Mouse (Mus musculus): ENCODE data around the gene Slit3. TPM values are rescaled to one million over a fixed set of nuclear protein-coding genes. Genes with fewer than 3 reads are reported as not detected.

The Slit3 gene
- 5.8 and 6.0 TPM in 2 replicates for polyA plus RNA-seq (2015; fragmentation: Nextera tagmentation; extraction: Ambion mirVana)

- Histone ChIP-seq H3K27me3 (replicated peaks; ENCODE audit: control insufficient read depth, insufficient read depth, low read length) (peaks cover 22% of the 10 kb centered on the region), H3K4me3 (replicated peaks; ENCODE audit: low read length) (peak within 1 kb of the TSS; percentile 62), H3K36me3 (ENCODE audit: control insufficient read depth, insufficient read depth) (no peaks in the 10 kb centered on the region), H3K9me3 (ENCODE audit: control insufficient read depth, low read length) (no peaks in the 10 kb centered on the region), H3K9ac (replicated peaks; ENCODE audit: low read depth, low read length) (peak within 1 kb of the TSS; percentile 58), H3K4me1 (replicated peaks; ENCODE audit: control insufficient read depth, insufficient read depth, low read length) (peaks cover 17% of the 10 kb centered on the region), H3K4me2 (ENCODE audit: low read length) (peak within 1 kb of the TSS; percentile 93), H3K27ac (ENCODE audit: low read length) (no peak within 1 kb of the TSS)
- peak; percentile 73 for ATAC-seq
- 0% methylated on average over 50 of the region's 75 CpGs for WGBS
Measured at GRCm38 (mm10) chr11:35120894-35121610, at the start of gene Slit3. Gene Slit3, plus strand, starts transcription at chr11:35121224.

- 94% methylated on average over 1 of the region's 1 CpGs for whole genome bisulfite sequencing
- H3K9me3 ChIP-seq (ENCODE audit: control insufficient read depth, low read length) = no peaks in the 10 kb centered on the region
- H3K27me3 ChIP-seq (replicated peaks; ENCODE audit: control insufficient read depth, insufficient read depth, low read length) = no peaks in the 10 kb centered on the region
- H3K4me2 ChIP-seq (ENCODE audit: low read length) = no peak overlapping the region
- no peaks in the 10 kb centered on the region for H3K36me3 ChIP-seq (ENCODE audit: control insufficient read depth, insufficient read depth)
- H3K4me1 ChIP-seq (replicated peaks; ENCODE audit: control insufficient read depth, insufficient read depth, low read length) = no peaks in the 10 kb centered on the region
- no peak overlapping the region for H3K4me3 ChIP-seq (replicated peaks; ENCODE audit: low read length)
- ATAC-seq = no peak
- H3K27ac ChIP-seq (ENCODE audit: low read length) = no peak overlapping the region
- H3K9ac ChIP-seq (replicated peaks; ENCODE audit: low read depth, low read length) = no peak overlapping the region
Measured at GRCm38 (mm10) chr11:35071451-35071850, 49.6 kb upstream of the Slit3 start.

DNA sequence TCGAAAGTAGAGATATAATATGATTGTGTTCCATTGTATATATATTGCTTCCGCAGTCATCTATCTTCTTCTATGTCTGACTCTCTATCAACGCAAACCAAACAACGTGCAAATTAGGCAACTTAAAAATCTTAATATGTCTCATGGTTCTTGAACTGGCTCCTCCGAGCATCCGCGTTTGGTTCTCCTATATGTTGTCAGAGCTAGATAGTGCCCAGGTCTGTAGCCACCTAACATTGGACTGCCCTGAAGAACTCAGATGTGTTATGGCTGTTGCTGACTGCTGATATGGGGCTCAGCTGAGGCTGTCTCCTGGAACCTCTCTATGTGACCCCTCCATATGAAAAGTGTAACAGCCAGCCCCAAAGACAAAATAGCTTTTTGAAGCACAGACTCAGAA is 45.6 kb upstream of the Slit3 start:
- ATAC-seq = no peak
- Histone ChIP-seq H3K4me3 (replicated peaks; ENCODE audit: low read length) (no peak overlapping the region), H3K4me1 (replicated peaks; ENCODE audit: control insufficient read depth, insufficient read depth, low read length) (no peaks in the 10 kb centered on the region), H3K27me3 (replicated peaks; ENCODE audit: control insufficient read depth, insufficient read depth, low read length) (no peaks in the 10 kb centered on the region), H3K9ac (replicated peaks; ENCODE audit: low read depth, low read length) (no peak overlapping the region), H3K27ac (ENCODE audit: low read length) (no peak overlapping the region), H3K4me2 (ENCODE audit: low read length) (no peak overlapping the region), H3K9me3 (ENCODE audit: control insufficient read depth, low read length) (no peaks in the 10 kb centered on the region), H3K36me3 (ENCODE audit: control insufficient read depth, insufficient read depth) (no peaks in the 10 kb centered on the region)
- 94% methylated on average over 7 of the region's 7 CpGs for WGBS

GRCm38 (mm10) chr11:35080451-35081125 is 40.4 kb upstream of the Slit3 start:
- H3K4me1 ChIP-seq (replicated peaks; ENCODE audit: control insufficient read depth, insufficient read depth, low read length) = no peaks in the 10 kb centered on the region
- 19% methylated on average over 8 of the region's 8 CpGs for WGBS
- no peaks in the 10 kb centered on the region for H3K36me3 ChIP-seq (ENCODE audit: control insufficient read depth, insufficient read depth)
- no peak overlapping the region for H3K4me3 ChIP-seq (replicated peaks; ENCODE audit: low read length)
- H3K9ac ChIP-seq (replicated peaks; ENCODE audit: low read depth, low read length) = no peak overlapping the region
- H3K27me3 ChIP-seq (replicated peaks; ENCODE audit: control insufficient read depth, insufficient read depth, low read length) = no peaks in the 10 kb centered on the region
- H3K27ac ChIP-seq (ENCODE audit: low read length) = no peak overlapping the region
- no peaks in the 10 kb centered on the region for H3K9me3 ChIP-seq (ENCODE audit: control insufficient read depth, low read length)
- no peak for ATAC-seq
- H3K4me2 ChIP-seq (ENCODE audit: low read length) = no peak overlapping the region

DNA sequence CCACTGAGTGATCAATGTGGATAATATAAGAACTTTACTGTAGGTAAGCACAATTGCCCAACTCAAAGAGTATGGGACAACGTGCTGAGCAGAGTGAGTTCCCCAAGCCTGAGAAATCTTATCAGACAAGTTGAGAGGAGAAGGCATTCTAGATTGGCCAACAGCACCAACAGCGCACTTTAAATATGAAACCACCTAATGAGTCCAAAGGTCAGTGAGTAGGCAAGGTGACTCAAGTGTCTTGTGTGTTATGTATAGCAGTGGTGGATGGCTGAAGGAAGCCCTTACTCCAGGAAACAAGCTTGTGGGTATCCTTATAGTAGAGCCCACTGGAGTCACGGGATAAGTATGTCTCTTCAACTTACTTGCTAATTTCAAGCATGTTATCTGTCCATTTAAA is 38.7 kb upstream of the Slit3 start:
- Histone ChIP-seq H3K27me3 (replicated peaks; ENCODE audit: control insufficient read depth, insufficient read depth, low read length) (no peaks in the 10 kb centered on the region), H3K27ac (ENCODE audit: low read length) (no peak overlapping the region), H3K9ac (replicated peaks; ENCODE audit: low read depth, low read length) (no peak overlapping the region), H3K9me3 (ENCODE audit: control insufficient read depth, low read length) (no peaks in the 10 kb centered on the region), H3K4me1 (replicated peaks; ENCODE audit: control insufficient read depth, insufficient read depth, low read length) (no peaks in the 10 kb centered on the region), H3K4me3 (replicated peaks; ENCODE audit: low read length) (no peak overlapping the region), H3K4me2 (ENCODE audit: low read length) (no peak overlapping the region), H3K36me3 (ENCODE audit: control insufficient read depth, insufficient read depth) (no peaks in the 10 kb centered on the region)
- ATAC-seq = no peak
- 93% methylated on average over 3 of the region's 3 CpGs for WGBS

DNA sequence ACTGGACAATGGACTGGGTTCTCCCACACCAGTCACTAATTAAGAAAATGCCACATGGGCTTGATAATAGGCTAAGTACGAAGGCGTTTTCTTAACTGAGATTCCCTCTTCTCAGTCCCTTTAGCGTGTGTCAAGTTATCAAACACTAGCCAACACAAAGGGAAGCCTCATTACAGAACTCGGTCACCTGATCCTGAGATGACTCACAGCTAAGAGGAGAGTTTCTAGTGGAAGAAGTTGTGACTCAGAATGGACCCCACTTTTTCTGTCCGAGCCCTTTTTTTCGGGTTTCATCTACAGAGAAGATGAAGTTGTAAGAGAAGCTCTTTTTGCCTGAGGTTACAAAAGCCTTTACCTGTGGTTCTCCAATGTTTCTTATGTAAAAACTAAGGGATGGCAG is 38.0 kb upstream of the Slit3 start:
- no peak for ATAC-seq
- H3K9ac ChIP-seq (replicated peaks; ENCODE audit: low read depth, low read length) = no peak overlapping the region
- H3K9me3 ChIP-seq (ENCODE audit: control insufficient read depth, low read length) = no peaks in the 10 kb centered on the region
- no peaks in the 10 kb centered on the region for H3K27me3 ChIP-seq (replicated peaks; ENCODE audit: control insufficient read depth, insufficient read depth, low read length)
- H3K4me1 ChIP-seq (replicated peaks; ENCODE audit: control insufficient read depth, insufficient read depth, low read length) = no peaks in the 10 kb centered on the region
- no peak overlapping the region for H3K27ac ChIP-seq (ENCODE audit: low read length)
- H3K4me2 ChIP-seq (ENCODE audit: low read length) = no peak overlapping the region
- WGBS = 38% methylated on average over 6 of the region's 6 CpGs
- no peak overlapping the region for H3K4me3 ChIP-seq (replicated peaks; ENCODE audit: low read length)
- no peaks in the 10 kb centered on the region for H3K36me3 ChIP-seq (ENCODE audit: control insufficient read depth, insufficient read depth)

GRCm38 (mm10) chr11:35085351-35085750 is 35.7 kb upstream of the Slit3 start:
- no peak overlapping the region for H3K27ac ChIP-seq (ENCODE audit: low read length)
- H3K4me2 ChIP-seq (ENCODE audit: low read length) = no peak overlapping the region
- no peaks in the 10 kb centered on the region for H3K36me3 ChIP-seq (ENCODE audit: control insufficient read depth, insufficient read depth)
- H3K9me3 ChIP-seq (ENCODE audit: control insufficient read depth, low read length) = no peaks in the 10 kb centered on the region
- H3K9ac ChIP-seq (replicated peaks; ENCODE audit: low read depth, low read length) = no peak overlapping the region
- H3K27me3 ChIP-seq (replicated peaks; ENCODE audit: control insufficient read depth, insufficient read depth, low read length) = no peaks in the 10 kb centered on the region
- H3K4me3 ChIP-seq (replicated peaks; ENCODE audit: low read length) = no peak overlapping the region
- H3K4me1 ChIP-seq (replicated peaks; ENCODE audit: control insufficient read depth, insufficient read depth, low read length) = no peaks in the 10 kb centered on the region
- WGBS = 91% methylated on average over 11 of the region's 11 CpGs
- ATAC-seq = no peak

DNA sequence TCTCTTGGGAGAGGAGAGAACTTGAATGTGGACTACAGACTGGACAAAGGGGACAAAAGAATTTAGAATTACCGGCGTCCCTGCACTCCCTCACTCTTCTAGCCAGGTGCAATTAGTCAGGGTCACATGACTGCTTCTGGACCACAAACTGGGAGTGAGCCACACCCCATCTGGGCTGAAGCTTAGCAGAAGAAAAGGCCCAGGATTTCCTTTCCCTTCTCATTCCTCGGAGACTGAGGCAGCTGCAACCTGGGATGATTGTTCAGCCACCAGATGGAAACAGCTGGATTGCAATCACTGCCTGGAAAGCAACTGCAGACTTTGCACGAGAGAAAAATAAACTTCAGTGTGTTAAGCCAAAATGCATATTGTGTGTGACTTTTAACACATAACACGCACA is 35.0 kb upstream of the Slit3 start:
- H3K27me3 ChIP-seq (replicated peaks; ENCODE audit: control insufficient read depth, insufficient read depth, low read length) = no peaks in the 10 kb centered on the region
- no peak overlapping the region for H3K4me2 ChIP-seq (ENCODE audit: low read length)
- no peak overlapping the region for H3K4me3 ChIP-seq (replicated peaks; ENCODE audit: low read length)
- H3K27ac ChIP-seq (ENCODE audit: low read length) = no peak overlapping the region
- no peak overlapping the region for H3K9ac ChIP-seq (replicated peaks; ENCODE audit: low read depth, low read length)
- ATAC-seq = no peak
- H3K9me3 ChIP-seq (ENCODE audit: control insufficient read depth, low read length) = no peaks in the 10 kb centered on the region
- no peaks in the 10 kb centered on the region for H3K36me3 ChIP-seq (ENCODE audit: control insufficient read depth, insufficient read depth)
- WGBS = 39% methylated on average over 5 of the region's 5 CpGs
- H3K4me1 ChIP-seq (replicated peaks; ENCODE audit: control insufficient read depth, insufficient read depth, low read length) = no peaks in the 10 kb centered on the region

GRCm38 (mm10) chr11:35087454-35087853 is 33.6 kb upstream of the Slit3 start:
- Histone ChIP-seq H3K27ac (ENCODE audit: low read length) (no peak overlapping the region), H3K4me1 (replicated peaks; ENCODE audit: control insufficient read depth, insufficient read depth, low read length) (no peaks in the 10 kb centered on the region), H3K9ac (replicated peaks; ENCODE audit: low read depth, low read length) (no peak overlapping the region), H3K4me3 (replicated peaks; ENCODE audit: low read length) (no peak overlapping the region), H3K4me2 (ENCODE audit: low read length) (no peak overlapping the region), H3K36me3 (ENCODE audit: control insufficient read depth, insufficient read depth) (no peaks in the 10 kb centered on the region), H3K9me3 (ENCODE audit: control insufficient read depth, low read length) (no peaks in the 10 kb centered on the region), H3K27me3 (replicated peaks; ENCODE audit: control insufficient read depth, insufficient read depth, low read length) (no peaks in the 10 kb centered on the region)
- ATAC-seq = no peak
- 79% methylated on average over 2 of the region's 2 CpGs for WGBS
